Mouse (Mus musculus) embryonic facial prominence, embryonic 10.5 days (tissue): ENCODE measurements around the gene Blm. TPM values are rescaled to one million over a fixed set of nuclear protein-coding genes. Genes with fewer than 3 reads are reported as not detected.

Experiments used
- DNase-seq: peaks from one replicate; pipeline ENCODE4 v3.0.0-alpha.2; 2017; ENCODE audit warnings: low spot score
- H3K27ac ChIP-seq: fragments of 300-500 bp; sonication (generic); replicated peaks from 2 replicates; pipeline ENCODE4 v1.5.1; 2016; ENCODE audit warnings: mild to moderate bottlenecking
- H3K27me3 ChIP-seq: fragments of 300-500 bp; sonication (generic); replicated peaks from 2 replicates; pipeline ENCODE4 v1.6.1; 2016; ENCODE audit warnings: low read depth, mild to moderate bottlenecking; ENCODE audit not compliant: poor library complexity, severe bottlenecking
- H3K36me3 ChIP-seq: fragments of 300-500 bp; sonication (generic); replicated peaks from 2 replicates; pipeline ENCODE4 v1.6.1; 2016; ENCODE audit warnings: mild to moderate bottlenecking, moderate library complexity
- H3K4me1 ChIP-seq: fragments of 300-500 bp; sonication (generic); 2 replicates; pipeline ENCODE4 v1.6.1; 2016
- H3K4me3 ChIP-seq: fragments of 300-500 bp; sonication (generic); 2 replicates; pipeline ENCODE4 v1.5.1; 2016; ENCODE audit warnings: mild to moderate bottlenecking, moderate library complexity
- H3K9me3 ChIP-seq: fragments of 300-500 bp; sonication (generic); 2 replicates; pipeline ENCODE4 v1.6.1; 2016; ENCODE audit warnings: mild to moderate bottlenecking
- WGBS: fragments of 180-500 bp; shearing (Covaris S2); methylation state at CpG from one replicate; pipeline ENCODE4 v1.1.7; 2016; 5-methylcytosine and 5-hydroxymethylcytosine counted together
- polyA plus RNA-seq: library from polyadenylated mRNA; unstranded; fragments of >200 nt; fragmentation: Nextera tagmentation; extraction: Ambion mirVana; gene quantifications from 2 replicates; pipeline ENCODE4 v1.2.1, GENCODE M21; 2016

Gene Blm
- polyA plus RNA-seq, 1 experiment from 2014 or later = 49.6 TPM

- no peak for DNase-seq
- peaks cover 13% of the 10 kb centered on the region for H3K4me1 ChIP-seq
- H3K9me3 ChIP-seq = no peaks in the 10 kb centered on the region
- H3K27ac ChIP-seq = no peak overlapping the region
- H3K27me3 ChIP-seq = no peaks in the 10 kb centered on the region
- no peaks in the 10 kb centered on the region for H3K36me3 ChIP-seq
- WGBS = 85% methylated on average over 4 of the region's 4 CpGs
- no peak overlapping the region for H3K4me3 ChIP-seq
Observed at GRCm38 (mm10) chr7:80420586-80420985, 114.3 kb downstream of the Blm start.

- WGBS = 72% methylated on average over 3 of the region's 3 CpGs
- DNase-seq = no peak
- H3K27me3 ChIP-seq = no peaks in the 10 kb centered on the region
Observed at GRCm38 (mm10) chr7:80419278-80419677, 115.6 kb downstream of the Blm start.

DNA sequence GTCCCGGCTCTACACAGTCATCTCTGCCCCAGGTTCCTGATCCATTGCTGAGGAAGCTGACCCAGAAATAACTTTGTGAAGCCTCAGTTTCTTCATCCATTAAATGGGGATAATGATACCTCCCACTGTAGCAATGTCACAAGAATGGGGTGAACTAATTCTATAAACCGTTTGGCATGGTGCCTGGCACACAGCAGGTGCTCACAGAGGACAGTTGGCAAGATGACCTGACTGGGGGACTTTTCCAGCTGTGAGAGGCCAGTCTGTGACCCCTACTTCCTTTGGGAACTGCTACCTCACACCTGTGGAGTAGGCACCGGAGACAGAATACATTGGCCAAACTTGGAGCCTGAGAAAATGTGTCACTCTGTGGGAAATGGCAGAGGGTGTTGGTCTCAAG is 116.9 kb downstream of the Blm start:
- Histone ChIP-seq H3K27ac (no peak overlapping the region), H3K27me3 (no peaks in the 10 kb centered on the region), H3K4me3 (no peak overlapping the region), H3K4me1 (peaks cover 11% of the 10 kb centered on the region), H3K36me3 (no peaks in the 10 kb centered on the region), H3K9me3 (no peaks in the 10 kb centered on the region)
- no peak for DNase-seq
- 84% methylated on average over 3 of the region's 3 CpGs for WGBS

More at GRCm38 (mm10) chr7:80419278-80419677, 115.6 kb downstream of the Blm start:
- no peaks in the 10 kb centered on the region for H3K9me3 ChIP-seq
- no peak overlapping the region for H3K4me3 ChIP-seq
- H3K4me1 ChIP-seq = peaks cover 13% of the 10 kb centered on the region
- no peak overlapping the region for H3K27ac ChIP-seq
- H3K36me3 ChIP-seq = no peaks in the 10 kb centered on the region

DNA sequence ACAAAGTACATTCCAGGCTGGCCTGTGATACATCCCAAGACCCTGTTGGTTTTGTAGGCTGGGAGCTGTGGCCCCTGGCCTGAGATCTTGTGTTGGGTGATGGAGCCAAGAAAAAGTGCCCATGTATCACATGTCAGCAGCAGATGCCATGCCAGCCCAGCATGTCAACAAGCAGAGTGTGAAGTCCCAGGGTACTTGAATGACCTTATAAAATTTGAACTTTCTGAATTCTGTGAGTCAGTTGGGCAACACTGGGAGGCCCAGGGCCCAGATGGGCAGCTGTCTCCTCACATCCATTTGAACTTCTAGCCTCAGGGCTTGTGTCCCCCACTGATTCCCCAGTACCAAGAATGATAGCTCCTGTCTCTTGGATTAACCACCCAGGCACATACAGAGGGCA is 117.3 kb downstream of the Blm start:
- Histone ChIP-seq H3K27me3 (no peaks in the 10 kb centered on the region), H3K4me1 (peaks cover 6% of the 10 kb centered on the region; the same call in 1 of the 2 replicates), H3K27ac (no peak overlapping the region), H3K4me3 (no peak overlapping the region), H3K36me3 (no peaks in the 10 kb centered on the region), H3K9me3 (no peaks in the 10 kb centered on the region)
- DNase-seq = no peak

DNA sequence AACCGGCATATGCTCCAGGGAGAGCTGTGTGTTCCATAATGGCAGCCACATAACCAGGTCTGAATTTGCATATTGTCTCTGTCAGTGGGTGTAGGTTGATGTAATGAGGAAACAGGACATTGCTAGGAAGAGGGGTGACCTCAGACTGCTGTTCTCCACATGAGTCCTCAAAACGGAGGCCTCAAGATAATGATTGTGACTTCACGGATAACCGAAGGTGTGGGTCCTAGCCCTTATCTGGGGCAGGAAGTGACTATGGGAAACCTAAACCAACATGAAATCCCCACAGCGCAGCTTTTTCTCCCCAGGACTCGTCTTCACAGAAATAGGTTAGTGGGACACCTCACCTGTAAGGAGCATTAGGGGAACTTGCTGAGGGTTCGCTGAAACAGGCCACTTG is 118.0 kb downstream of the Blm start:
- Histone ChIP-seq H3K4me1 (peaks cover 5% of the 10 kb centered on the region; the same call in 1 of the 2 replicates), H3K36me3 (no peaks in the 10 kb centered on the region), H3K27ac (no peak overlapping the region), H3K9me3 (no peaks in the 10 kb centered on the region), H3K27me3 (no peaks in the 10 kb centered on the region), H3K4me3 (no peak overlapping the region)
- no peak for DNase-seq
- 88% methylated on average over 7 of the region's 7 CpGs for WGBS

DNA sequence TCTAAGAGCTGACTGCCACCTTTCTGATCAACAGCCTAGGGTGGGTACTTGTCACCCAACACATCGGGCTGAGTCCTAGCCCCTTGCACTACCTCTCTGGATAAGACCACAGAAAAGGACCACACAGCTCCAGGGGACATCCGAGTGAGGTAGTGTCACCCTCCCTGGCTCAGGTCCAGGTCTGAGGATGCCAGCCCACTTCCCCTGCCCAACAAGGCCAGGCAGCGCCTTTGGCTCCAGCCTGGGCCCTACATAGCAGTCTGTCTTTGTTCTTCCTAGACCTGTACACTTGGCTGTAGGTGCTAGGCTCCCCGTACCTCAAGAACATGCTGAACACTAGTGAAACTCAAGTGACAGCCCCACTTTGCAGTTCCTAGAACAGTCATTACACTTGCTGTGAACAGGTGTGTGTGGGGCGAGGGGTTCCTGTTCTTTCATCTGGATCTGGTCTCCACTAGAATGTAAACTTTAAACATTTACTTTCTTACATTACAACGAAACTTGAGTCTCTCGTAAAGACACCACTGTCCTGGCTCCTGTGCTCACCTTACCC is 120.5 kb downstream of the Blm start:
- H3K9me3 ChIP-seq = no peaks in the 10 kb centered on the region
- no peak overlapping the region for H3K27ac ChIP-seq
- DNase-seq = no peak
- WGBS = 83% methylated on average over 7 of the region's 7 CpGs
- H3K4me1 ChIP-seq = peaks cover 2% of the 10 kb centered on the region; the same call in 1 of the 2 replicates
- no peaks in the 10 kb centered on the region for H3K27me3 ChIP-seq
- H3K36me3 ChIP-seq = no peaks in the 10 kb centered on the region
- no peak overlapping the region for H3K4me3 ChIP-seq

DNA sequence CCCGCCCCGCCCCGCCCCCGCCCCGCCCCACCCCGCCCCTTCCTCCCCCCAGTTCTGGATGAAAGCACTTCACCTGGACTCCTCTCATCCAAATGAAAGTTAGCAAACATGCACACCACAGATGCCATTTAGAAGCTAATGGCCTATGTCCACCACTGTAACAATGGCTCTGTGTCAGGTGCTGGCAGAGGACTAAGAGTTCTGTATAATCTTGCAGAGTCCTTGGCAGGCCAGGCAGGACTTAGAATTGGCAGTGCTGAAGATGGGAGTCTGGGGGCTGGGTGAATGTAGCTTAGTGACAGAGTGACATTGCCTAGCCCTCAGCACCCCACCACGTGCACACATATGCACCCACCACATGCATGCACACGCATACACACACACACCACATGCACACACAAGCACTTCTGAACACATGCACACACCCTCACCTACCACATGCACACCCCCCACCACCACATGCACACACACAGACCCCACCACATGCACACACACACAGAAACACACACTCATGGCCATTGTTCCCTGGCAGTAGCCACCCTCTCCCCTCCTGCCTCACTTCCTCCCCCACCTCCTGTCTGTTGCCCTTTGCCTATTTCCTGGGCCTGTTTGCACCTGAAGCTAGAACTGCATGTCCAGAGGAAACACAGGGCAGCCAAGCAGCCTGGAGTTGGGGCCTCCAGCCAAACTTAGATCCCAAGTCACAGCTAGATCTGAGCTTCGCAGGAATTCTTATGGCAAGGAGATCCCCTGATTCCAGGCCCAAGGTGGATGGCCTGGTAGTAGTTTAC is 121.2 kb downstream of the Blm start:
- no peak for DNase-seq
- WGBS = 73% methylated on average over 9 of the region's 9 CpGs
- Histone ChIP-seq H3K27ac (no peak overlapping the region), H3K9me3 (no peaks in the 10 kb centered on the region), H3K27me3 (no peaks in the 10 kb centered on the region), H3K36me3 (no peaks in the 10 kb centered on the region), H3K4me3 (no peak overlapping the region), H3K4me1 (no peaks in the 10 kb centered on the region)

GRCm38 (mm10) chr7:80412781-80413180 is 122.1 kb downstream of the Blm start:
- 76% methylated on average over 5 of the region's 5 CpGs for WGBS
- Histone ChIP-seq H3K27me3 (no peaks in the 10 kb centered on the region), H3K36me3 (no peaks in the 10 kb centered on the region)

GRCm38 (mm10) chr7:80412279-80412678 is 122.6 kb downstream of the Blm start:
- Histone ChIP-seq H3K4me1 (peaks cover 2% of the 10 kb centered on the region; the same call in 1 of the 2 replicates), H3K36me3 (no peaks in the 10 kb centered on the region), H3K9me3 (no peaks in the 10 kb centered on the region), H3K27me3 (no peaks in the 10 kb centered on the region), H3K4me3 (no peak overlapping the region), H3K27ac (no peak overlapping the region)
- 85% methylated on average over 10 of the region's 10 CpGs for WGBS
- DNase-seq = no peak

More at GRCm38 (mm10) chr7:80412781-80413180, 122.1 kb downstream of the Blm start:
- no peak for DNase-seq
- Histone ChIP-seq H3K9me3 (no peaks in the 10 kb centered on the region), H3K4me3 (no peak overlapping the region), H3K27ac (no peak overlapping the region), H3K4me1 (no peaks in the 10 kb centered on the region)

DNA sequence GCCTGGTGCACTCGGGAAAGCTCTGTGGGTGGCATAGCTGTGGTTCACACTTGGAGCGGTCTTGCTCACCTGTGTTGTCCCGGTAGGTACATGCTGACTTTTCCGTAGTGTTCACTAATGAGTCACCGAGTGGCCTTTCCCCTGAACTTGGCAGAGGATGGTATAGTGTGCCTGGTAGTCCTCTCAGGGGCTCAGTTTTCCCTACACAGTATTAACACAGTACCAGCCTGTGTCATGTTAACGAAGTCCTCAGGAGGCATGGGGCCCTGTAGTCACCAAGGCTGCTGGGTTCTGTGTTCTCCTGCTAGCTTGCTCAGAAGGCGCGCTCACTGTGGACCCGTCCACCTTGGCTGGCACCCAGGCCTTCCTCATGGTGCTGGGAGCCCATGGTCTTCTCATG is 124.5 kb downstream of the Blm start:
- H3K27ac ChIP-seq = no peak overlapping the region
- H3K4me1 ChIP-seq = peaks cover 8% of the 10 kb centered on the region; the same call in 1 of the 2 replicates
- 76% methylated on average over 9 of the region's 9 CpGs for WGBS

GRCm38 (mm10) chr7:80407712-80408111 is 127.2 kb downstream of the Blm start:
- Histone ChIP-seq H3K9me3 (no peaks in the 10 kb centered on the region), H3K4me1 (peaks cover 21% of the 10 kb centered on the region; the same call in 1 of the 2 replicates), H3K36me3 (no peaks in the 10 kb centered on the region), H3K4me3 (no peak overlapping the region), H3K27me3 (peaks cover 28% of the 10 kb centered on the region), H3K27ac (no peak overlapping the region)
- WGBS = 69% methylated on average over 9 of the region's 9 CpGs
- DNase-seq = no peak

More for the DNA sequence above, 124.5 kb downstream of the Blm start:
- Histone ChIP-seq H3K9me3 (no peaks in the 10 kb centered on the region), H3K36me3 (no peaks in the 10 kb centered on the region), H3K27me3 (peaks cover 6% of the 10 kb centered on the region; the same call in 1 of the 2 replicates), H3K4me3 (no peak overlapping the region)
- DNase-seq = no peak

DNA sequence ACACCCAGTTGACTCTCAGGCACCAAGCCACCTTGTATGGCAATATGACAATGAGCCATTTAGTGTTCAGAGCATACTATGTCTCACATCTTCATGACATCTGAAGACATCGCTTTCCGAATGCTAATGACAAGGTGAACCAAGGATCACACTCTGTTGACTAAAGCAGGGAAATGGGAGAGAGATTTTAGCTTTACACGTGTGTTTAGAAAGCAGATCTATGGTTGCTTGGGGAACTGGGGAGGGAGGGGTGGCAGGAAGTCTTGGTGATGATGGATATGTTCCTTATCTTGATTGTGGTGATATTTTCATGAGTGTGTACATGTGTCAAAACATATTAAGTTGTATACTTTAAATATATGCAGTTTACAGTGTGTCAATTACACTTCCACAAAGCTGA is 128.7 kb downstream of the Blm start:
- Histone ChIP-seq H3K4me3 (no peak overlapping the region), H3K4me1 (peaks cover 30% of the 10 kb centered on the region), H3K27ac (no peak overlapping the region), H3K36me3 (no peaks in the 10 kb centered on the region), H3K9me3 (no peaks in the 10 kb centered on the region), H3K27me3 (peaks cover 28% of the 10 kb centered on the region)
- DNase-seq = no peak
- WGBS = 90% methylated on average over 3 of the region's 3 CpGs

DNA sequence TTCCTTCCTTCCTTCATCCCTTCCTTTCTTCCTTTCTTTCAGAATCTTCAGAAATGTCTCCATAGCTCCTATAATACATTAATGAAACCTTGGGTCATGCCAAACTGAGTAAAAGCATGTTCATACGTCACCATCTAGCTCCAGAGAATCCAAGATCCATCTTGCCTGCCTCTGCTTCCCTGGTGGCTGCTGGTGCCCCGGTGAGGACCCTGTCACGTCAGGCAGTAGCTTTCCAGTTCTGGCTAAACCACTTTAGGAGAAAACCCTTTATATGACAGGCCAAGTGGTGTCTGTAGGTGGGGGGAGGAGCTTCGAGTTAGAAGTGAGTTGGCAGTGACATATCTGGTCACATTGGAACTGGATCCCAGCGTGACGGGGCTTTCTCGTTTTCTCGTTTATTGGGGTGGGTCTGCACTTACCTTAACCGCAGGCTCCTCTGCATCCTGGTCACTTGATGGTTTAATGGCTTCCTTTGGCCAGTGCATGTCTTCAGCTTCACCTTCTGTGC is 129.7 kb downstream of the Blm start, which contains the start of gene Furin:
TSS of gene Furin (minus strand) at position 249 of the 508 bp plus-strand sequence.
- H3K4me1 ChIP-seq = peaks cover 39% of the 10 kb centered on the region
- WGBS = 76% methylated on average over 9 of the region's 9 CpGs

More for the DNA sequence above, 129.7 kb downstream of the Blm start, which contains the start of gene Furin:
- Histone ChIP-seq H3K27me3 (peaks cover 28% of the 10 kb centered on the region), H3K9me3 (no peaks in the 10 kb centered on the region), H3K27ac (no peak within 1 kb of the TSS), H3K36me3 (no peaks in the 10 kb centered on the region), H3K4me3 (no peak within 1 kb of the TSS)
- DNase-seq = no peak
